Mouse (Mus musculus) ES-Bruce4 (cell line): ENCODE data around the gene Mesd.

Source experiments
- CTCF ChIP-seq: IDR thresholded peaks from one replicate; pipeline ENCODE4 v1.8.1; 2011; ENCODE audit warnings: low read depth, low read length
- EP300 ChIP-seq: IDR thresholded peaks from 2 replicates; pipeline ENCODE4 v1.6.1; 2011; ENCODE audit warnings: low read depth, low read length; ENCODE audit not compliant: insufficient read depth

DNA sequence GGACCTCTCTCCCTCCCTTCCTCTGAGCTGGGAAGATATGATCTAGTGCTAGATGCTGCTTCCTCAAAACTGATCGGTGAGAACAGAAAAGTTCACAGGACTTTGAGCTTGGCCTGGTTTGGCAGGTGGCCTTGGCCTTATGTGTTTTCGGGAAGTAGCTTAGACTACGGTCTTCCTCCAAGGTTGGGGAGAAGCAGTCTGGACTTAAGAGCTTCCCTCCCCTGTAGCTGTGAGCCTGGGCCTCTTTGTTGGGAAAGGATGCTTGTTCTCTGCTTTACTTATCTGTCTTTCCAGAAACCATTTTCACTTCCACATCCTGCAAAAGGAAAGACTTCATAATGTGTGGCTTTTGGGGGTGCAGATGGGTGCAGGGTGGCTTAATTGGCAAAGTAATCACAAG lies 20.6 kb downstream of the Mesd start:
- TF ChIP-seq EP300, result no peak
- TF ChIP-seq CTCF, result no peak
